Mouse (Mus musculus) heart, adult 11 months (tissue): ENCODE data around the gene Hadha.
A peak's percentile ranks its signal among the peaks of the same experiment; 100 is the strongest.

ENCODE experiments used
- DNase-seq: peaks from one replicate; pipeline ENCODE4 v3.0.0; 2022

The Hadha gene

DNA sequence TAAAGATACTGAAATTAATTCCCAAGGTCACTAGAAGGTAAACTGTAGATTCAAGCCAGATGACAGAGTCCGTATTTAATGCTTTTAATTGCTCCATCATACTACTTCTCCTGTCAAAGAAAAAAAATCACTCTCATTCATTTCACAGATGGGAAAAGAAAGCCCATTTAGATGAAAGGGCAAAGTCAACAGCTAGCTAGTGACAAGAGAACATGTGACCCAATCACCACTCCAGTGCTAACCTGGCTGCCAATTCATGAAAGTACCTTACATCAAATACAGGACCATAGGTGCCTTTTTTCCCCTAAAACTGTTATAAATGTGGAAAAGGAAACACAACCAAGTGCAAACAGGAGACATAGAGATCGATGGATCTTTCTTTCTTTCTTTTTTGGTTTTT lies 1.7 kb downstream of the Hadha start:
- DNase-seq = peak; percentile 68

DNA sequence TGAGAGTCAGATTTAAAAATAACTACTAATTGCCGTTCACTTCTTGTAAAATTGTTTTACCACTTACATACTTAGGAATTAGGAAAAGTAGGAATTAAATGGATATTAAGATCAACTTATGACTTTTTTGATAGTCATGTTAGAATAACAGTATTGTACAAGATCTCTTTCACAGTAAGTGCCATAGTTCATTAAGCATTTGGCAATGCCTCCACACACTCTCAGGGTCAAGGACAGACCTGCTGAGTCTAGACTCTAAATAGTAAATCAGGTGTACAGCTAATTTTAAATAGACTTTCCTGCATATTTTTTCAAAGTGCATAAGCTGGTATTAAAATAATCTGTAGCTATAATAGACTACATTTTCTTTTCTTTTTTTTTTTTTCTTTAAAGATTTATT lies 2.5 kb downstream of the Hadha start:
- peak; percentile 56 for DNase-seq

DNA sequence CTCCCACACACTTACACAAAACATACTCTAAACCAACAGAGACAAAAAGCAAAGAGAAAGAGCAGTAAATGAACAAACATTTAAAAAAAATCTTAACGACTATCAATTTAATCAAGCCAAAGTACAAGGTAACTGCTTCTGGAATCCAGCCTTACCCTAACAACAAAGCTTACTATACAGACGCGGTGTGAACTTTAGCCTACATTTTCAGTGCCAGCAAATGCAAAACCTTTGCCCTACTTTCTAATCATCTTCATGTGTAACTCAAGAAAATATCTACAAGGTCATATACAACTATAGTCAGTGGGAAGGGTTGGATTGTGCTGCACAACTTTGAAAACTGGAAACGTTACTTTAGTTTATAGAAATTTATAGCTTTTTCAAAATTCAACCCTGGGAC lies 3.0 kb downstream of the Hadha start:
- DNase-seq = peak; percentile 88

DNA sequence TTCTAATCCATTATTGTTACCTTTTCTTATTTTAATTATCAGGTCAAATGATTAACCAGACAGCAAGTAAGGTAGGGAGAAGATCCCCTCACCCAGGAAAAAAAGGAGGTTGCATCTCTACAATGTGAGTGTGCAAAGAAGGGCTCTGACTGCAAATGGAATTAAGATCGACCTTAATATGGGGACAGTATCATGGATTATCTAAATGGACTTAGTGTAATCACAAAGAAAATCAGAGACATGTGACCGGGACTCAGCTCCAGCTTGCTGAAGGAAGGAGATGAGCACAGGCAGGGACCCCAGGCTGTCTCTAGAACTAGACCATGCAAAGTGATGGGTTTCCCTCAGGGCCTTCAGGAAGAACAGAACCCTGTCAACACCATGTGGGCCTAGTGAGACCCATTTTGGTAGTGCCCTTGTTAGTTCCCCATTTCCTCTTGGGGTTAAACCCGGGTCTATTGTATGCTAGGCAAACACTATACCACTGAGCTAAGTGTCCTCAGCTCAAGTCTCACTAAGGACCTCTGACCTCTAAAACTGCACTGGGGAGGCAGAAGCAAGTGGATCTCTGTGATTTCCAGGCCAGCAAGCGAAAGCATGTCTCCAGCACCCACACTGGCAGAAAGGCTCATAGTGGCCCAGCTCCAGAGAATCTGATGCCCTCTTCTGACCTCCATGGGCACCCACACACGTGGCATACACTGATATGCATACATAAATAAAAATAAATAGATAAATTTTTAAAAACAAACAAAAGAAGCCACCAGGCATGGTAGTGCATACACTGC lies 6.6 kb downstream of the Hadha start:
- peak; percentile 86 for DNase-seq

DNA sequence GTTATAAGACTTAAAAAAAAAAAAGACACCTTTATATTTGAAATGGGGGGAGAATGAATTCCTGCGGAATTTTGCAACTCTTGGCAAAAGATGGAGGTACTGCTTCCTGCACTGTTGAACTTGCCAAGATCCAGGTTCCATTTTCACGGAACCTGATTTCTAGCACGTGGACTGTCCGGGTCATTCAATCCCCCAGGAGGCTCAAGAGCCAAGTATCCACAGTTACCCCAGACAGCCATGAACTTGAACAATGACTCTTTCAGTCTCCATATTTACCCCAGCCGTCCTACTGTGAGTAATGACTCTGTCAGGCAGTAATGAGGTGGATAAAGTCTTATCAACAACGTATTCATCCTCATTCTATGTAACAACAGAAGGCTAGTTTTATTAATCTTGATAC lies 8.4 kb downstream of the Hadha start:
- peak; percentile 56 for DNase-seq

DNA sequence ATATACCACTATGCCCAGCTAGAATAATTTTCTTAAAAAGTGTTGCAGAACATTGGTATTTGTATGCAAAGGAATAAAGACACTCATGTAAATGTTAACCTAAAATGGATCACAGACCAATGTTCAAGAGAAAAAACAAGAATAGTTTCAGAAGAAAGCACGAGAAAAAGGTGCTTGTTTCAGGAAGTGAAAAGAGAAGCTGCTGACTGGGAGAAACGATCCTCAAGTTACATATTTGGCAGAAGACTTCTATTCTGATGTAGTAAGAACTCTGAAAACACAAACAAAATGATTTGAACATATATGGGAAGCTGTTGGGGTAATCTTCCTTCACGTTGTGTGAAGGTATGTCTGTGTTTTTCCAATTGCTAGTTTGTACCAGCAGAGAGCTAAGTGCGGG lies 16.8 kb downstream of the Hadha start:
- DNase-seq = no peak

DNA sequence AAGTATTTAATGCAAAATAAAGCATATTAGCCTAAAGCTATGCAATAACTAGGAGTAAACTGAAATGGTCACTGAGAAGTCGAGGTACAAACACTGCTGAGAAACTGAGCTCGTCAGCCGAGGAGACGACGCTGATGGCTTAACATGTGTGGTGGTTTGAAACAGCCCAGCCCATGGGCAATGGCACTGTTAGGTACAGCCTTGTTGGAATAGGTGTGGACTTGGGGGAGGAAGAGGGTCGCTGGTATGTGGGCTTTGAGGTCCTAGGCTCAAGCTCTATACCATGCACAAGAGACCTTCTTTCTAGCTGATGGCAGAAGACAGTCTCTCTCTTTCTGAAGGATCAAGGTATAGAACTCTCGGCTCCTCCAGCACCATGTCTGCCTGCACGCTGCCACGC lies 17.7 kb downstream of the Hadha start:
- DNase-seq = peak; percentile 61

DNA sequence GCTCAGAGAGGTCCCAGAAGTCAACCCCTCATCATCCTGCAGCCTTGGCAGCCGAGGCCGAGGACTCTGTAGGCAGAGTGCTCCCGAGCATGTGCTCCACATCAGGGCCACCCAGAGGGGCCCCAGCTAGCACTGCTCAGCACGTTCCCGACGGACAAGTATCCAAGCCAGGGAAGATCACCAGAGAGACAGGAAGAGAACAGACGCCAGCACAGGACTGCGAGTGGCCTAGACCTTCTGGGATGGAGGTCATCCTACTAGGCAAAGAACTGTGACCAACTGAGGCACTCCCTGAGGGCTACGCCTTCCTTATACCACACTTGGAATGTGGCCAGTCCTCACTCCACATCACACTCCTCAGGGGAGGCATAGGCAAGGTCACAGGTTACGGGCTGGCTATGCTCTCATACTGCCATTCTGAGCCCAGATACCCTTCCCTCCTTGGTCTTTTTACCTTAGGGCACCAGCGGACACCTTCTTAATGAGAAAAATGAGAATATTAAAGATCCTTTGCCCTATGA lies 19.2 kb downstream of the Hadha start:
- peak; percentile 90 for DNase-seq

DNA sequence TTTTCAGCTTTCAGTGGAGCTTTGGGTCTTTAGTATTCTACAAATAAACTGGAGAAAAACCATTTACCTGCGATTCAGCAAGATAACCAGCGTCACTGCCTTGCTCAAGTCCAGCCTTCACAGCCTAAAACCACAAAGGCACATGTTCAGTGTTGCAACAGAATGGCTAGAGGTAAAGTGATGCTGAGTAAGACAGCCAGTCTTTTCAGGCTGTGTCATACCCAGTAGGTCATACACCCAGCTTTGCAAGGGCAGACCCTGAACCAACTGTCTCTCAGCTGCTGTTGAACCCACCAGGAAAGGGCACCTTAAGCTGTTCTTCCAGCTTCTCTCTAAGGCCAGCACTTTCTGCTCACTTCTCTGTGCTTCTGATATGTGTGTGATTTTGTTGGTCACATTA lies 22.8 kb downstream of the Hadha start:
- DNase-seq = peak; percentile 64

DNA sequence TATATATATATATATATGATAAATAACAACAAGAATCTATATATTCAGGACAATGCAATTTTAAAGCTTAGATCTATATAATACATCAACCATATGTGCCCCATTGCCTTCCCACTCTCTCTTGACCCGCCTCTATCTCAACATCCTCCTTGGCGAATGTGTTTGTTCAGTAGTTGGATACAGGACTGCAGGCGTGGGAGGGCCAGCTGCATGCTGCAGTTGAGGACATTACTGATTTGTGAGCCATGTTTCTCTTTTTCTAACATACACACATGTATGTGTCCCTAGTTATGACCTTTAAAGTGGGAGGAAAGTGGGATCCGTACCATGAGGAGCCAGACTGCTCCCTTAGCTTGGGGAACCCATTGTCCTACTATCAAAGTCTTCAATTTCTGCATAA lies 23.7 kb downstream of the Hadha start:
- DNase-seq = peak; percentile 61

DNA sequence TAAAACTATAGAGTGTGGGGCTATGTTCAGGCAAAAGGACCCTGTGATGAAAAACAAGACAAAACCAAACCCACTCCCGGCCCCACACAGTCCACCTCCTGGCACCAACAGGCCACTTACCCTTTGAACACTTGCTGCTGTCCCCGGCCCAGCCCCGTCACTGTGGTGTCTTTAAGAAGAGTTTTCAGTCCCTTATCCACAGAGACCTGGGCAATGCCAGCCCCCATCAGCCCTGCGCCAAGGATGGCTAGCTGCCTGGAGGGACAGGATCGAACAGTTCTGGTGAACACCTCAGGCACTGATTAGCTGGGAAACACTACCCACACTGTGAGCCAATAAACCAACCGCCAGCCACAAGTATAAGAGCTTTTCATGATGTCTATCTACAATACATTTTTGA lies 26.3 kb downstream of the Hadha start:
- DNase-seq = peak; percentile 93

DNA sequence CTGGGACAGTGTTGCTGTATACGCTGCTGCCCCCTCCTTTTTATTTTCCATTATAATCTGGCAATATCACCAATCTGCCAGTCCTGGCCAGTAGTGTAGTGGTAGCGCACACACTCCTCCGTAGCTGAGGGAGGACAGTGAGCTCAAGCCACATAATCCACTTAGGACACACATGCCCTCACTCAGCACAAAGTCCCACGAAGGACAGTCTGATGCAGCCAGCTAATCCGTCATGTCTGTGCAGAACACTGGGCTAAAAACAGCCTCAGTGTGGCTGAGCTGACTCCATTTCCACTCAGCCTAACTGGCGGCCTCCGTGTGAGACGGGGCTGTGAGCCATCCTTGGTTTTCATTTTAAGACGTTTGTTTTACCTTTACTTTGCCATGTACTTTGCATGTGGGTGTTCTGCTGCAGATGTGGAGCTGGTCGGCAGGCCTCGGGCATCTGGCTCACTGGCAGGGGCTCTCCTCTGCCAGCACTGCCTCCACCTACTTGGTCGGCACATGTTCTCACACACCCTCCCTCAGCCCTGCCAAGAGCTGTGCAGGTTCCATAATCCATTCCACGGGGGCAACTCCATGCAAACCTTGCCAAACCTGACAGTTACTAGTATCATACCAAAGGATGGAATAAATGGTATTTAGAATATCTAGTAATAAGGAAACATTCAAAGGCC lies 26.9 kb downstream of the Hadha start:
- peak; percentile 87 for DNase-seq

DNA sequence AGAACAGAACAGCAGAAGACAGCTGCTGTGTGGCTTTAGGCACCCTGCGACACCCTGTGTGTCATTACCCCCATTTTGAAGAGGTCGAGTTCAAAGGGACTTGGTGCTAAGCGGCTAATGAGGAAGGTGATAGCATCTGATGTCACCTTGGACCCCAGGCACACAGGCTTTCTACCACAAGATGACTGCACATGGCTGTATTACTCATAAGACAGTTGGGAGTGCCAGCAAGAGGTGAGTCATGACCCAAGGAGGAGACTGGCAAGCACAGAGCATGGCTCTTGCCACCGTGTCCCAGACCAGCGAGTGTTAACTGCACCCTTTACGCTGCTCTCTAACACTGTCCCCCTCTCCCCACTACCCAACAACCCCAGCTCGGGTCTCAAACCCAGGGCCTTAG lies 28.2 kb downstream of the Hadha start:
- peak; percentile 82 for DNase-seq

DNA sequence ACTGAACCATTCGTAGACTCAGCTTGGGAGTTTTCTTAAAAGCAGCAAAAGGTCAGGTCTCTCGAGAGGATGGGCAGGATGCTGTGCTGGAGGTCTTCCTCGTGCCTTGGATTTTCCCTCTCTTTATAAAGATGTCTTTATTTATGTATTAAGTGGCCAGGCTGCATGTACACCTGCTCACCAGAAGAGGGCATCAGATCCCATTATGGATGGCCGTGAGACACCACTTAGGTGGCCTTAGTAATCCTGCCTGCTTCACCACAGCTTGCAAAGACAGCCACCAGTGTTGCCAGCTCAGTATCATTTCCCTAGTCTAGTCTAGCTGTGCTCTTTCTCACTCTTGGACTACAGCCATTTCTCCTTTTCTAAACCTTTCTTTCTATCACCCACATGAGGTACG lies 29.4 kb downstream of the Hadha start:
- peak; percentile 88 for DNase-seq

DNA sequence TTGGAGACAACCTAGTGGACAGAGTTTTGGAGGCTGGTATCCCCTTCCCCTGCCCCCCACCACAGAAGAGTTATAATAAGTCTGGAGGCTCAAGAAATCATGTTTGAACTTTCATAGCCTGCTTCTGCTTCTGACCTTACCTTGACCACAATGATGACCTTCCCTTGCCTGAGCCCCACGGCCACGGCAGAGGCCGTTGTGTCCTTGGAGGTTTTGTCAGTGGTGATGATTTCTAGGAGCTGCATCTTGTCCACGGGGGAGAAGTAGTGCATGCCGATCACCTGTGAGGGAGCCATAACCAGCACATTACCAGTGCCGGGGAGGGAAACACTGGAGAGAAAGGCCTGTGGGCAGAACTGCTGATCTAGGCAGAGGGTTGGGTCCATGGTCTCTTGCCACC lies 32.5 kb downstream of the Hadha start:
- no peak for DNase-seq

DNA sequence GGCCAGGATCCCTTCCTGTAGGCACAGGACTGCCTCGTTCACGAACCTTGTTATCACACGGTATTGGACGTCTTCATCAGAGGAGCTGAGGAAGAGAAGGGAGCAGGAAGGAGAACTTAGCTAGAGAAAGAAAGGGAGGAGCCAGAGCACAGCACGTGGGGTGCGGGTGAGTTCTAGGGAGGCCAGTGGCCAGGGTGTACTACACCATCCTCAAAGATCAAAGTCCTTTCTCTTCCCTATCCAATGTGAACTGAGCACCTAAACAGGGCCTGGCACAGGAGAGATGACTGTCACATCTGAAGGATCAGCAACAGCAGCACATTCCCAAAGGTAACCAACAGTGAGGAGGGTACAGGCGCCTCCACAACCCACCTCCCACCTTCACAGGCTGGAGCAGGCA lies 34.9 kb downstream of the Hadha start:
- no peak for DNase-seq

DNA sequence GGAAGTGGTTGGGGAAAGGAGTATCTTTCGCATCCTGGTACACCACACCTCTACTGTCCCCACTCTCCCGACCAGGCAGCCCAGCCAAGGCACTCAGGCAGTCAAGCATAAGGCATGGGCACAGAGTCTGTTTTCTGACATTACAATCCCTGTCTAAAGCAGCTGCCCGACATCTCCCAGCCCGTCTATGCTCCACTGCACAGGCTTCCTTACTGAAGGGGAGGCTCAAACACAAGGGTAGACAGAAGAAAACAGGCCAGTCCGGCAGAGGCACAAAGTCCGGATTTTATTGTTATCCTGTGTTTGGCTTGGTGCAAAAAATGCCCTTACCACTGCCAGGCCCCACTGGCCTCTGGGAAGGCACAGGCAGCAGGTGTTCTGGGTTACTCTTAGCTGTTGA lies 35.8 kb downstream of the Hadha start:
- no peak for DNase-seq

DNA sequence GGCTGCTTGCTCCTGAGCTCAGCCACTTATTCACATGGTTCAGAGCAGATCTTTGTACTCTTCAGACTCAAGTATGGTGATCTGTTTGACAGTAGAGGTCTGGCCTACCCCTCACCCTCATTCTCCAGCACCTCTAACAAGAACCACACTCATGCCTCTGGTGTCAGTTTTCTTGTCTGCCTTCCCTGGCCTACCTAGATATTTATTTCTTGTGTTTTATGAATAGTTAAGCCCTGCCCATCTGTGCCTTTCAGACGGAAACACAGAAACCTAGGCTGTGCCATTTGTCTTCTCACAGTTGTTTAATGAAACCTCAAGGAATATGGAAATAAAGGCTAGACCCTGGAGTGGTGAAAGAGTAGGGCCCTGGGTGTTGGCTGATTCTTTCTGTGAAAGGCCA lies 36.9 kb downstream of the Hadha start:
- no peak for DNase-seq

DNA sequence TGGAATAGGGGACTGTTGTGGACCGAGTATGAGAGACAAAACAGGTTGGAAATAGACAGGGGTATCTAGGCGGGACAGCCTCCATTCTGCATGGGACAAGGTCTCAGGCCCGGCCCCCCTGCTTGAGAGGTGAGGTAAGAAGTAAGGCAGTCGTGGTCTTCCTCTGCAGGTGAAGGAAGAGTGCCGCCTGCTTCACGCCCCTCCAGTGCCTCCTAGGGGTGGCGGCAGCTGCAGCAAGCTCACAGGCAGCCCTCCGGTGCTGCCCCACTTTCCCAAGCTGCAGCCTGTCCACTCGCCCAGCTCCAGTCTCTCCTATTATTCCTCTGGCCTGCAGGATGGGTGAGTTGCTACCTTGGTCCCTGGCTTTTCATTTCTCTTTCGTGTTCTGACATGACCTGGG lies 39.2 kb downstream of the Hadha start:
- no peak for DNase-seq

DNA sequence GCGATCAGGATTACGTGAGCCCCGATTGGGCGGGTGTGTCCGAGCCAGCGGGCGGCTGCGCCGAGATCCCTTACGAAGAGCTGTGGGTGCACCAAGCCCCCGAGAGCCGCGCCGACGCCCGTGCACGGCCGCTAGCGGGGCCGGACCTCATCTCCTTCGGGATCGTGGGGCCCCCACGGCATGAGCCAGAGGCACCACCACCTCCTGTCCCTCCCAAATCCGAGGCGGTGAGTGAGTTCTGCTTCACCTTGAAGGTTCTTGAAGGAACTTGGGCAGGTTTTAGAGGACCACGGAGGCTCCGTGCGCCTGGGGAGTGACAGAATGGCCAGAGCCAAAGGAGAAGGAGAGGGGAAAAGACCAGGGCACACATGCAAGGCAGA lies 40.2 kb downstream of the Hadha start:
- DNase-seq = no peak

DNA sequence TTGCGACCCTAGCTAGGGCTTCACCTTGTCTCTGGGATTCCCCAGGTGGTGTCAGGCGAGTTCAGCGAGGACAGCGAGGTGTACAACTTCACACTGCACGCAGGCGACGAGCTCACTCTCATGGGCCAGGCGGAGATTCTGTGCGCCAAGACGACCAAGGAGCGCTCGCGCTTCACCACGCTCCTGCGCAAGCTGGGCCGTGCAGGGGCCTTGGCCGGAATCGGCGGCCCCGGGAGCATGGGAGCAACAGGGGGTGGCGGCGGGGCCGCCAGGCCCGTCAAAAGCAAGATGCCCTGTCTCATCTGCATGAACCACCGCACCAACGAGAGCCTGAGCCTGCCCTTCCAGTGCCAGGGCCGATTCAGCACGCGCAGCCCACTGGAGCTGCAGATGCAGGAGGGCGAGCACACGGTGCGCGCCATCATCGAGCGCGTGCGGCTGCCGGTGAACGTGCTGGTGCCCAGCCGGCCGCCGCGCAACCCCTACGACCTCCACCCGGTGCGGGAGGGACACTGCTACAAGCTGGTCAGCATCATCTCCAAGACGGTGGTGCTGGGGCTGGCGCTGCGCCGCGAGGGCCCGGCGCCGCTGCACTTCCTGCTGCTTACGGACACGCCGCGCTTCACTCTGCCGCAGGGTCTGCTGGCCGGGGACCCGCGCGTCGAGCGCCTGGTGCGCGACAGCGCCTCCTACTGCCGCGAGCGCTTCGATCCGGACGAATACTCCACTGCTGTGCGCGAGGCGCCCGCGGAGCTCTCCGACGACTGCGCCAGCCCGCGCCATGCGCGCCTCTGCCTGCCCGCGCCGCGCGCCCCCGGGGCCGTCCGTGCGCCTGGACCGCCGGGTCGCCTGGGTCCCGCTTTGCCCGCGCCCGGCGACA lies 40.8 kb downstream of the Hadha start:
- DNase-seq = peak; percentile 96

DNA sequence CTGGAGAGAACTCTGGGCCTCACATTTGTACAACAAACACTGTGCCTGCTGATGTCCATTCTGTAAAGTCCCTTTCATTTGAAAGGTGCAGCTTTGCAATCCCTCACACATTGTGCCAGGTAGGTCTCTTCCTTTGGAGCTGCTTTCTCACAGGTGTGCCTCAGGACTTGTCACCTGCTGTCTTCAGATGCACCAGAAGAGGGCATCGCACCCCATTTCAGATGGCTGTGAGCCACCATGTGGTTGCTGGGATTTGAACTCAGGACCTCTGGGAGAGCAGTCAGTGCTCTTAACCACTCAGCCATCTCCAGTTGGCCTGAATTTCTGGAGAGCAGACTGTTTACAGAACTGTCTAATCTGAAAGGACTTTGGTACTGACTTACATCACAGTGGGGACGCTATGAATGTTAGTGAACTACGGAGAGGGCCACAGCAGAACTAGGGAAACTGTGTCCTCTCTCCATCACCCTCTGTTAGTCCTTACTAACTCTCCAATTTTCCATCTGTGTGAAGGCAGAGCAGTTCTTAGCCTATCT lies 42.4 kb downstream of the Hadha start:
- no peak for DNase-seq

DNA sequence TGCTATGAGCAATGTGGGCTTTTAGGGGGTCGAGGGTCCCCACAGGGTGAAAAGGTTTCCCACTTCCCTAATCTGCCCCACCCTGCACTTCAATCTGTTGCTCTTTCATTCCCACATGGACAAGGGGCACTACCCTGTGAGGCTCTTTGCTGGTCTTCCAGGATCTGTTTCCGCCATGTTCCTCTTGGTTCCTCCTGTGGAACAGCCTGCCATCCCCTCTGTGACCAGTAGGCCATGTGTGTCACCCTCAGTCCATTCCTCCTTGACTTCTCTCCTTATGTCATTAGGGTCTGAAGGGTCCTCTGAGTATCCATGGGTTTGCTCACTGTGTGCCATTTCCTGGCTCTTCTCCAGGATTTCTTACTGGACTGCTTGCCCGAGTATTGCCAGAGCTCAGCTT lies 43.2 kb downstream of the Hadha start:
- no peak for DNase-seq
